Mouse (Mus musculus) naive thymus-derived CD4-positive, alpha-beta T cell, adult 2 months (primary cell): ENCODE data around the gene Ttll3.

Experiments used
- DNase-seq: peaks from one replicate; pipeline ENCODE4 v3.0.0-alpha.2; 2011; ENCODE audit warnings: low read depth

Gene Ttll3

DNA sequence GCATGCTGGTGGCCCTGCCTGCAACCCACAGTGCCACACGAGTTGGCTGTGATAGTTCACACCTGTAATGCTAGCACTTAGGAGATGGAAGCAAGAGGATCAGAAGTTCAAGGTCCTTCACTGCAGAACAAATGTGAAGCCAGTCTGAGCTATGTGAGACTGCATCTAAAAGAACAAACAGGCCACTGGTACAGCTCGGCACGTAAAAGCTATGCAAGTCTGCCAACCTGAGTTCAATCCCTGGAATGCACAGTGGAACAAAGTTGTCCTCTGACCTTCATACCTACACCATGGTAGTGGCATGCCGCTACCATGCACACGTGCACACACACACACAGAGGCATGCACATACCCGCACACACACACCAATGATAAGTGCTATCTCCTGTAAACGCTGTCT, 35.1 kb downstream of the Ttll3 start:
- DNase-seq = no peak

DNA sequence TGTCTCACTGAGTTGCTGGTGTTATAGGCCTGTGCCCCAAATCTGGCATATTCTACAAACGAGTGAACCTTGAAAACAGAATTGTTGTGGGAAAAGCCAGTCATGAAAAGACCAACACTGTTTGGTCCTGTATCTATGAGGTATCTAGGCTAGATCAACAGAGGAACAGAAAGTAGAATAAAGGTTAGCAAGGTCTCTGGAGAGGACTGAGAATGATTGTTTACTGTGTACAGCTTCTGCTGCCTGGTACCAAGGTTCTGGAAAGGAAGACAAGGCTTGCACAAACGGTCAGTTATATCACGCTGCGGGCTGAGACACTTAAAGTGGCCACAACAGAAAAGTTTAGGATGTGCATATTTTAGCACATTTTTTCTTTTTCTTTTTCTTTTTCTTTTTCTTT, 37.6 kb downstream of the Ttll3 start:
- no peak for DNase-seq

DNA sequence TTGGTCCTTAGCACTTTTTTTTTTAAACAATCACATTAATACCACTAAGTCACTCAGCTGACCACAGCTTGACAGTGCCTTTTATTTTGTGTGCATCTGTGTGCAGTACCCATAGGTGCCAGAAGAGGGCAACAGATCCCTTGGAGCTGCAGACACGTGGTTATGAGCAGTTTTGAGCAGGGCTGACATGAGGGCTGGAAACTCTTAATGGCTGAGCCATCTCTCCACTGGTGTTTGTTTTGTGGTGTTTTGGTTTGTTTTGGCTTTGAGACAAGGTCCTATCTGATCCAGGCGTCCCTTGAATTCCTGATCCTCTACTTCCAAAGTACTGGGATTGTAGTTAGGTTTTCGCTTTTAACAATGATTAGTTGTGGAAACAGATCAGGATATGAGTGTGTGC, 38.3 kb downstream of the Ttll3 start:
- peak; percentile 69 for DNase-seq

DNA sequence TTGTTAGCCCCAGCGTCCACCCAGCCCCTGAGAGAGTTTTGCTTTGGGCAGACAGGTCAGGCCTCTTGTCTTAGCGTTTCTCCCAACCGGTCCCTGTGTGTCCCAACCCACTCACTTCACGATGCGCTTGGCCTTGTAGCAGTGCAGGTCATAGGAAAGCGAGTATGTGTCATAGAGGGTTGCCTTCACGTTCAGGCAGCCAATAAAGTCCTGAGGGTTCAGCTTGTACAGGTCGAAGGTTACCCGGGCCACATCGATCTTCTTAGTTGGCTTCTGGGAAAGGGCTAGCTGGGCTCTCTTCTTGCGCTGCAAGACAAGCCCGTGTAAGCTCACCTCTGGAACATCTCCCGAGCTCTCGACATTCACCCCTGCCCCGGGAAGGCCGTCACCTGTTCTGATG, 38.9 kb downstream of the Ttll3 start:
- DNase-seq = no peak

DNA sequence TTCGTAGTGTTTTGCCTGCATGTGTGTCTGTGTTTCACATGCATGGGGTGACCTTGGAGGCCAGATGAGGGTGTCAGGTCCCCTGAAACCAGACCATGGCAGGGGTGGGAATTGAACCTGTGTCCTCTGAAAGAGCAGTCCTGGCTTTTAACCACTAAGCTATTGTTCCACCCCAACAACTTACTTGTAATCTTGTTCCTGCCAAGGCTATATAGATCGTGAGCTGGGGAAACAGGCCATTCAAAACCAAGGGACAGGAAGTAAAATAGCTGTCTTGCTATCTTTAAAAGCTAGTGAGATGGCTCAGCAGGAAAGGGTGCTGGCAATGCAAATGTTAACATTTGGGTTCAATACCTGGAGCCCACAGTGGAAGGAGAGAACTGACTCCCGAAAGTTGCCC, 40.9 kb downstream of the Ttll3 start:
- no peak for DNase-seq

DNA sequence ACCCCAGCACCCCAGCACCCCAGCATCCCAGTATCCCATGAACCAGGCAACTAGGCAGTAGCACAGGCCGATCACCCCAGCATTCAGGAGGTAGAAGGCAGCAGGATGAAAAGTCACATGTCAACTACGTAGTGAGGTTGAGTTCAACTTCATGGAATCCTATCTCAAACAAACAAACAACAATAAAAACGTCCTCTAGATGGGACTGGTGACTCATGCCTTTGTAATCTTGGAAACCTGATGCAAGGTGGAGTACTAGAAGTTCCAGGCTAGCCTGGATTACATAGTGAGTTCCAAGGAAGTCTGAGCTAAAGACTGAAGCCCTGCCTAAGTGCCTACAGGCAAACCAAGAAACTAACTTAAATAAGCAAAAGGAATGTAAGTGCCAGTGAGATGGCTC, 41.8 kb downstream of the Ttll3 start:
- DNase-seq = no peak

DNA sequence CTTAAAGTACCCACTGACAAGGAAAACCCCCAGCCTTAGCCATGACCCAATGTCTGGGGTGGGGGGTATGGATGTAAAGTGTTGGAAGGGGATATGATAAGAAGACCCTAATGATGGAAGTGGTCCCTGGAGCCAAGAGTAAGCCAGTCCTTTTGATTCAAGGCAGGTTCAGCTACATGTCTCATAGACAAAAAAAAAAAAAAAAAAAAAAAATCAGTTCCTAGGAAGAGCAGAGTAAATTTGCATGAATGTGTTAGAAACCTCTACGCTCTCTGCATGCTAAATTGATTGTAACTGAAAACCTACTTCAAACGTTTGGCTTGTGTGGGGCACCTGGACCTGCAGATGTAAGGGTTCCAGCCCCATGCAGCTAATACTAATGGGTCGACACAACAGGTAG, 42.7 kb downstream of the Ttll3 start:
- no peak for DNase-seq

DNA sequence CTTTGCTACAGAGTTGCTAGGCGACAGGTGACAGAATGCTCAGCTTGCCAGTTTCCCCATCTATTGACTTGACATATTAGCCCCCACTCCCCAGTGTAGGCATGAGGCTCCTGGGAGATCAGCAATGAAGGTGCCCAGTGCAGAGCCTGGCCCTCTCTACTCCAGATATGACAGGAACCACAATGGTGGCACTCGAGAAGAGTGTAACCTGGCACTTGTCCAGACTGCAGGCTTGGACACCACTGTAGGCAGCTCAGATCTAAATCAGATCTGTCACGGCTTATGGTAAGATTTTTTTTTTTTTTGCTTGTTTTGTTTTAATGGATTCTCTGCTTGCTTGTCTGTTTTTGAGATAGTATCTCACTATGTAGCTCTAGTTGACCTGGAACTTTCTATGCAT, 44.6 kb downstream of the Ttll3 start:
- DNase-seq = no peak

DNA sequence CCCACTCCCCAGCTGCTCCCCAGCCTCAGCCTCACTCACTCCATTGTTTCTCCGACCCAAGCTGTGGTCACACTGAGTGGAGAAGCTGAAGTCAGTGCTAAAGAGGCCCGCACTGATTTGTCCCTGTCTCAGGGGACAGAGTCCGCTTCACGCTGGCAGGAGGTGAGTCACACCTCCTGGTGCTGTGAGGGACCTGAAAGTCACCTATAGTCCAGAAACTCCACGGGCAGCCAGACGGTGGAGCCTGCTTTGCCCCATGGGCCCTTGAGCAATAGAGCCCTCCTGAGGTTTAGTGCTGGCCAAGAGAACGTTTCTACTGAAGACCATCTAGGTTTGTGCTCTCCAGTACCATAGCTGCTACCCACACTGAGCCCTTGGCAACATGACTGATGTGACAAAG, 45.6 kb downstream of the Ttll3 start:
- no peak for DNase-seq

DNA sequence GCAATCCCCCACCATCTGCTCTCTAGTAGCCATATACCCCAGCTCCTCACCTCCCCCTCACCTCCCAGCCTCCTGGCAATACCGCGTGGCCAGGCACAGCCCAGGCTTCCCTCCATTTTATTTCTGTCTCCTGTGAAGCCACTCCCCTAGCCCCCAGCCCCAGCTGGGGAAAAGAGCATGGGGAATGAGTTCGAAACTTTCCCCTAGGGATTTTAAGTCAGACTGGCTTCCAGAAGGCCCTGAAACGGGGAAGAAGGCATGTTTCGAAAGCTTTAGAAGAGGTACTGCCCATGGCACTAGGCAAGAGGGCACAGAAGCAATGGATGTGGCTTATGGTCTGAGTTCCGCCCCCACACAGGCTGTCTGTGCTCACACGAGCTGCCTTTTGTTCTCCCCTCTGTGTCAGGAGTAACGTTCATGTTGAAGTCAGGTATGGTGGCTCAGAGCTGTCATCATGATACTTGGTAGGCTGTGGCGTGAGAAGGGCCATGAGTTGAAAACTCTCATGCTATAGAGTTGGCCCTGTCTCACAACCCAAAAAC, 46.7 kb downstream of the Ttll3 start, which contains the start of gene Cidec:
Cidec (minus strand) TSS at position 97 of the 542 bp plus-strand sequence.
- no peak for DNase-seq

DNA sequence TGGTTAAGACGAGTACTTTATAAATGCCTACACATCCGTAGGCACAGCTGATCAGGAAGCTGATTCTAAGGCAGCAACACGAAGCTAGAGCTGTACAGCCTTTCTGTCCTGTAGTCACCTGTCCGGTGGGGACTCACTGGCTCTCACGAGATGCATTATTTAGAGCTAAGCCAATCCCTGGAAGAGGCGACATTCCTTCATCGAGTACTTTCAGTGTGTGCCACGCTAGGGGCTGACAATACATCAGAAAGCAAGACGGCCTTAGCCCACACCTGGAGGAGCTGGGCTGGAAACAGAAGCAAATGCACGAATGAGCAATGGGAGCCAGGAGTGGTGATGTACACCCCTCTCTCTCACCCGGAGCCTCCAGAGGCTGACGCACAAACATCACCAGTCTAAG, 48.1 kb downstream of the Ttll3 start:
- DNase-seq = no peak

DNA sequence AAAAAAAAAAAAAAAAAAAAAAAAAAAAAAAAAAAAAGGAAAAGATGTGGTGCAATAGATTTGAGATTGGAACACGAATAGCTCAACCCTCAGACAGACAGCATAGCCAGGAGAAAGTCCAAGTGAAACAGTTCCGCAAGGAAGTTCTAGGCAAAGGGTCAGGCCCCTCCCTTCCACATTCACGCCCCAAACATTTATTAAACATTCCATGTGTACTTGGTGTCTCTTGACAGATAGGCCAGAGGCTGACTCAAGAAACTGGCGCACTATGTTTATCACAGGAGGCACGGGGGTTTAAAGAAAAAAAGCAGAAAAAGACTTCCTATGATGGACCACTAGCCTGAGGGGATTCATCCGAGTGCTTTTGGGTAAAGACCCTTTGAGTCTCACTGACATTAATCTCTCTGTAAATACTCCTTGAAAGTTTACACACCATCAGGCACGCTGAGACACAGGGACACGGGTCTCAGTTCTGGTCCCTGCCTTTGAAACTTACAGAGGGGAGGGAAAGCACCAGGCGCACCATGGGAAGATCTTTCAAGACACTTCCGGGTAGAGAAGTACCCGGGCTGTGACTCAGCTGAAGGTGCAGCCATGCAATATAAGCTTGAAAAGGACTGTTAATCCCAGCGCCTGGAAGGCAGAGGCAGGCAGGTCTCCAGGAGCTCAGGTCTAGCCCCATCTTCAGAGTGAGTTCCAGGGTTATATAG, 49.8 kb downstream of the Ttll3 start:
- no peak for DNase-seq

DNA sequence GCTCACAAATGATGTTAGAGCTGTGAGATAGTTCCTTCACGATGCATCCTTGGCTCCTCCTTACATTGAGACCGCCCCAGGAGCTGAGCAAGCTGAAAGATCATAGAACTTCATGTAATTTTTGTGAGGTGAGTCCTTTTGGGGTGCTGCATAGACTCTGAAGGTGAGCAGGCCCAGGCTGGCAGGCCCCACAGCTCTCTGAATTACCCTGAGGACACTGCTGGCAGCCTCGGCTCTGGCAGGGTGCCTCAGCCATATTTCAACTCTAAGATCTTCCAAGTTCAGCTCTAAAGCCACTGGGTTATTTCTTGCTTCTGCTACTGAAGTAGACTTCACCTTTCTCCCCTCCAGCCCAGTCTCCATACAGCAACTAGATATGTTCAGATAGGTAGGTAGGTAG, 51.6 kb downstream of the Ttll3 start:
- no peak for DNase-seq

DNA sequence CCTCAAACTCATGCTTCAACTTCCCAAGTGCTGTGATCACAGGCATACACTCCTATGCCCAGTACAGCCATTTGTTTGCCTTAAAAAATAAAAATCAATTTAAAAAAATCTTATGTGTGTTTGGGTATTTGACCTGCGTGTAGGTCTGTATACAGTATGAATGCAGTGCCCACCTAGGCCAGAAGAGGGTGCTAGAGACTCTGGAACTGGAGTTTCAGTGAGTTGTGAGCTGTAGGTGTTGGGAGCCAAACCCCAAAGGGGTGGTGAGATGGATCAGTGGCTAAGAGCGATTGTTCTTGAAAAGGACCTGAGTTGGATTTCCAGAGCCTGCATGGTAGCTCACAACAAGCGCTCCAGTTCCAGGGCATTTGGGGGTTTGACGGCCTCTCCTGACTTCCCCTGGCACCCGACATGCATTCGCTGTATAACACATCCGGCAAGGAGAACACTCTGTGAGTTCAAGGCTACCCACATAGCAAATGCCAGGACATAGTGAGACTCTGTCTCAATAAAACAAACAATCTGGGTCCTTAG, 52.2 kb downstream of the Ttll3 start:
- DNase-seq = peak; percentile 92

DNA sequence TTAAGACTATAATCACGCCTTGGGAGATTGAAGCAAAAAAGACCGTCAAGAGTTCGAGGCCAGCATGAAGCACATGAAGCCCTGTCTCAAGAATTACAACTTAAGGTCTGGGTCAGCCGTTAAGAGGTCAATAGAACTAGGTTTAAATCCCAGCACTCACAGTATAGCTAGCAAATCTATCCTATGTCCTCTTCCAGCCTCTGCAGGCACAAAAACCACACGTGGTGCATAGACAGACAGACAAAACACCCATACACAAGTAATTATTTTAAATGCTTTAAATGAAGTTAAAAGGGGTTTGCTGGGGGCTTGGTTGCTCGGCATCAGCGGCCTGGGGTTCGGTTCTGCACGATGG, 53.0 kb downstream of the Ttll3 start:
- DNase-seq = no peak

DNA sequence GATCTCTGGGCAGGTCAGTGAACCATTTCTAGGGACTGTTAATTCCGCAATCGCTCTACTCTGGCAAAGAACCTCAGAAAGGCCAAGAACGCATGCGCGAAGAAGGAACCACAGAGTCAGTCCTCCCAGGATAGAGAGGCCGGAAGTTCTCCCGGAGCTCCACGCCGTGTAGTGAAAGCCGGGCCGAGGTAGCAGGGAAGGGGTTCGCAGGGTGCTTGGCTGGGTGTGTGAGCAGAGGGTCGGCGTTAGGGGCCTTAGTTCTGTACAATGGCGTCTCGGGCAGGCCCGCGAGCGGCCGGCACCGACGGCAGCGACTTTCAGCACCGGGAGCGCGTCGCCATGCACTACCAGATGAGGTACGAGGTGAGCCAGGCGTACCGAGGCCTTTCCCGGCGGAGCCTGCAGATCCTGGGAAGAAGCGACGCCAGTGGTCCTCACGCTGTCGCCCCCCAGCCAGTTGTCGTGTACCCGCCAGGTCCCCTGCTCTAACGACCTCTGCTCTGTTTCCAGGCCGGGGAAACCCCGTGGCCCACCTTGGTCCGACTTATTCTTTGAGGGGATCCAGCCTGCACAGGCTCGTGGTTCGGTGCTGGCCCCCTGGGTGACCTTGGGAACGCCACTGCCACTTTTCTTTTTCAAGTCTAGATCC, 53.5 kb downstream of the Ttll3 start, which contains the start of gene Jagn1:
Jagn1 (plus strand) TSS at position 128 of the 649 bp plus-strand sequence.
- DNase-seq = peak; percentile 96

DNA sequence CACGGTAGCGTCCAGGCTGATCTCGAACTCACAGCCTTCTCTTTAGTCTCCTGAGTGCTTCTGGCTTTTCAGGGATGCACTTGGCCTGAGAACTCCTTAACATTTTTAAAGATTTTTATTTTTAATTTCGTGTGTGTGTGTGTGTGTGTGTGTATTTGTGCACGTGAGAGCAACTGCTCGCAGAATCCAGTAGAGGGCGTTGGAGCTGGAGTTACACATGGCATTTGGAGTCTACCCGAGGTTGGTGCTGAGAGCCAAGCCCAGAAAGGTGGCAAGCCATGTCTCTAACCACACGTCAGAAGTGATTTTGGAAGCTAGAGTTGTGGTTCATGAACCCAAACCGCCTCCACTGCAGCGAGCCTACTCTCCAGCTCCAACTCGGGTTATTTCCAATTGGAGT, 54.0 kb downstream of the Ttll3 start:
- DNase-seq = peak; percentile 53

DNA sequence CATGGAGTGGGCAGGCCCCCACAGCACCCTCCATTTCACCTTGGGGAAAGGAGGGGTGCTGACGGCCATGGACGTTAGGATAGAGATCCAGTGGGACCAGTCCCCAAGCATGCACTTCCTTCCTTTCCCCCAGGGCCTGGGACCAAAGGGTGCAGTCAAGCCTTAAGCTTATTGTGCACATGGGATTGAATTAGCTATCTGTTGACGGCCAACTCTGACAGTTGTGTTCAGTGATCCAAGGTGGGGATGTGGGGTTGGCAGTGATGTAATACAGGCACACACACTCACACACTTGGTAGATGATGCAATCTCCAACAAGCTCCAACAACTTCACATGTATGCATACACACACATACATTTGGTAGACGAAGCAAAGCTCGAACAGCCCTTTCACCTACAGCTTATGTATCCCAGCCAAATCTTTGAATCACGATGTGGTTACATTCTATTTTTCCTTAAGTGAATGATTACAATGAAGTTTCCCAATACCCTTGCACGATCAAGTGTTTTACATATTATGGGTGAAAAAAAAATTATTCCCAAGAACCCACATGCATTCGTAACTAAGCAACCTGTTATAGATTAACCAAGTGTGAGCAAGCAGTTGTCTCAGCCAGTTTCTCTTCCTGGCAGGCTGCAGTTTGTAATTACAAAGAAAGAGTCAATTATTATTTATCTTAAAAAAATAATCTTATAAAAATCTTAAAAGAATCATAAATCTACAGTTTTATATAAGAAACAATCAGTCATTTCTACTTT, 55.3 kb downstream of the Ttll3 start:
- DNase-seq = no peak

DNA sequence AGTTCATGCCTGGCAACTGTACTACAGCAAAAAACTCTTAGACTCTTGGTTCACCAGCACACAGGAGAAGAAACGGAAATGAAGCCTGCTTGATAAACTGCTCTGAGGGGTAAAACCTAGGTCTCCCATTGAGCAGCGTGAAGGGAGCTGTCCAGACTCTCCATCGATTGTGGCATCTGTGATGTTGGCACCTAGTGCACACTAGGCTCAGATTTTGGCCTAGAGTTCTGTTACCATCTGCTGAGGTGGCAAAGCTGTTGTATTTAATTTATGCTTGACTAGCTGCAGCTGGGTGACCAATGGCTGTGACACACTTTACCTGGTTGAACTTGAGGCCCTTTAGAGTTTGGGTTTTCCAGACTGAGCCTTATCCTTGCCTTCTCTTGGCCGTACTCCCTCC, 58.6 kb downstream of the Ttll3 start:
- no peak for DNase-seq

DNA sequence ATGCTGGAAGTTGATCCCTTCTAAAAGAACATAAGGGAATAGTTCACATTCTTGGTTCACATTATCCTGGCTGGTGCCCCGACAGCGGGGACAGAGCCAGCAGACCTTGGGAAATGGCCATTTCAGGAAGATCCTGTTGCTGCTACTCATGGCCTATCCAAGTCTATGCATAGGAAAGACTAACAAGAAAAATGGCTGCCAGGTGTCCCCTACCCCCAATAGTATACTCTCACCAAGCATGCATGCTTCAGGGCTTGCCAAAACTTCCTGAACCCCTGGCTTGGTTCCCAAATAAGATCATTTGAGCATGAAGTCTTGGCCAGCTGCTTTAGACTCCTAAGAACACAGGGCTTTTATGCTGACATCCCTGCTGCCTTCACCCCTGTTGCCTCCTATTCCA, 62.8 kb downstream of the Ttll3 start:
- no peak for DNase-seq

DNA sequence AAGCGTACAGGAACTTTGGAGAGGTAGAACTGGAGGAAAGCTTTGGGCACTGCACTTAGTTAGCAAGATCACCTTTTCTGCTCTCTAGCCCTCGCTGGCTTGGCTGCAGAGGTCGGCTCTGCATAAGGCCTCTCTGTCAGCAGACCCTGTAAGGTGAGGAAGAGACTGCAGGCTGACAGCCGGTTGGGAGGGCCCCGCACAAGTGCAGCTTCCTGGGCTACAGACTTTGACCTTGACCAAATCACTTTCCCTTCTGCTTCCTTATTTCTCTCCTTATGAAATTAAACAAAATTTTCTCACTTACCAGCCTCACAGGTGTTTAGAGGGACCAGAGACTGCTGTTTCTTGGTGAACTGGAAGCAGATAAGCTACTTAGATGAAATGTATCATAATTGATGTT, 65.9 kb downstream of the Ttll3 start:
- DNase-seq = no peak

DNA sequence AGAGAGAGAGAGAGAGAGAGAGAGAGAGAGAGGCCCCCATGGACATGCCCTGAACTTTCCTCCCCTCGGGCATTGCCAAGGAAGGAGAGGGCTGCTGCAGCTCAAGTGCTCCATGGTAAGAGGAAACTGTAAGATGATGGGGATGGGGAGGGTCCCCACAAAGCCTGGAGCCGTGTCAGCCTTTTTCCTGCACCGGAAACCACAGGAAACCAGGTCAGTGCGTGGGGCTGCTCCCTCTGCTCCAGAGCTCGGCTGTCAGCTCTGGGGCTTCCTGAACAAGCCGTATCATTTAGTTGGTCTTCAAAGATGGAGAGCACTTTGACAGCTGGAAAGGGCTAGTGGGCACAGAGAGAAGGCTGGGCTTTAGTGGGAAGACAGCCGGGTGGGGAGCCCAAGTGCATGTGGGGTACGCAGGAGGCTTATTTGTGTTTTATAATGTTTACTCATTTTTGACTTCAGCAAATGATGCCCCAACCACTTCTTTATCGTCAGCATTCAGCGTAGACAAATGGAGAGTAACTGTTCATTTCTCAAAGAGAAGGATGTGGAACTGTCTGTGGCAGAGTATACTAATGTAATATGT, 69.0 kb downstream of the Ttll3 start, which contains the start of gene Il17re:
Il17re (plus strand) TSS at position 533 of the 583 bp plus-strand sequence.
- DNase-seq = no peak
